Mouse (Mus musculus) right cerebral cortex, postnatal 10 days (tissue): Measurements from ENCODE around the gene Rpl7a.
A peak's percentile ranks its signal among the peaks of the same experiment; 100 is the strongest.
"Not testable (repeated sequence)": the region's sequence is repeated elsewhere in the genome, so short reads cannot be mapped to it uniquely, and the experiment has no call there.

ENCODE experiments used
- DNase-seq, 2 experiments: peaks; one replicate each; pipeline ENCODE4 v3.0.0; 2021; ENCODE audit warnings: low spot score in 2 of 2

Rpl7a gene

GRCm38 (mm10) chr2:26910124-26910993 is at the start of gene Rpl7a, which contains the start of gene Med22:
Gene Rpl7a (plus strand): TSS chr2:26910764.
Gene Med22 (minus strand): TSS chr2:26910677.
- DNase-seq: peak; percentile 99 to 100

- no peak for DNase-seq
Measured at GRCm38 (mm10) chr2:26862856-26863255, 47.7 kb upstream of the Rpl7a start.

- DNase-seq: no peak
Measured at GRCm38 (mm10) chr2:26864879-26865278, 45.7 kb upstream of the Rpl7a start, which contains the start of gene Abo. Gene Abo (minus strand): TSS chr2:26864979.

GRCm38 (mm10) chr2:26870666-26871065 is 39.9 kb upstream of the Rpl7a start:
- DNase-seq: no peak

GRCm38 (mm10) chr2:26878571-26878970 is 32.0 kb upstream of the Rpl7a start:
- no peak for DNase-seq

- DNase-seq: not testable (repeated sequence)
Measured at GRCm38 (mm10) chr2:26885541-26885940, 25.0 kb upstream of the Rpl7a start.

- DNase-seq: not testable (repeated sequence)
Measured at GRCm38 (mm10) chr2:26886170-26886569, 24.4 kb upstream of the Rpl7a start.

GRCm38 (mm10) chr2:26895898-26896297 is 14.7 kb upstream of the Rpl7a start:
- no peak for DNase-seq

- no peak for DNase-seq
Measured at GRCm38 (mm10) chr2:26900731-26901130, 9.8 kb upstream of the Rpl7a start.

- no peak for DNase-seq
Measured at GRCm38 (mm10) chr2:26901834-26902400, 8.6 kb upstream of the Rpl7a start.

- DNase-seq: peak; percentile 97 to 99
Measured at GRCm38 (mm10) chr2:26902467-26903220, 7.9 kb upstream of the Rpl7a start, which contains the start of gene Surf6. Gene Surf6 (minus strand): TSS chr2:26902879.

GRCm38 (mm10) chr2:26903311-26903710 is 7.3 kb upstream of the Rpl7a start:
- DNase-seq: no peak

- DNase-seq: no peak
Measured at GRCm38 (mm10) chr2:26905936-26906335, 4.6 kb upstream of the Rpl7a start.

GRCm38 (mm10) chr2:26906431-26906830 is 4.1 kb upstream of the Rpl7a start:
- DNase-seq: peak in 1 of 2 experiments; percentile 9

- no peak for DNase-seq
Measured at GRCm38 (mm10) chr2:26907109-26907508, 3.5 kb upstream of the Rpl7a start.

- no peak for DNase-seq
Measured at GRCm38 (mm10) chr2:26908710-26909386, 1.7 kb upstream of the Rpl7a start.

- no peak for DNase-seq
Measured at GRCm38 (mm10) chr2:26909387-26909784, 1.2 kb upstream of the Rpl7a start.

- peak; percentile 77 to 83 for DNase-seq
Measured at GRCm38 (mm10) chr2:26910994-26911765, 616 bp downstream of the Rpl7a start.

GRCm38 (mm10) chr2:26912253-26912770 is 1.7 kb downstream of the Rpl7a start:
- DNase-seq: no peak

- DNase-seq: no peak
Measured at GRCm38 (mm10) chr2:26913416-26914147, 3.0 kb downstream of the Rpl7a start.
